Mouse (Mus musculus): ENCODE results near the gene Xxylt1. TPM values are rescaled to one million over a fixed set of nuclear protein-coding genes. Genes with fewer than 3 reads are reported as not detected.

Xxylt1 gene
- polyA plus RNA-seq, 1 experiment from 2014 or later, result 1.6 TPM

DNA sequence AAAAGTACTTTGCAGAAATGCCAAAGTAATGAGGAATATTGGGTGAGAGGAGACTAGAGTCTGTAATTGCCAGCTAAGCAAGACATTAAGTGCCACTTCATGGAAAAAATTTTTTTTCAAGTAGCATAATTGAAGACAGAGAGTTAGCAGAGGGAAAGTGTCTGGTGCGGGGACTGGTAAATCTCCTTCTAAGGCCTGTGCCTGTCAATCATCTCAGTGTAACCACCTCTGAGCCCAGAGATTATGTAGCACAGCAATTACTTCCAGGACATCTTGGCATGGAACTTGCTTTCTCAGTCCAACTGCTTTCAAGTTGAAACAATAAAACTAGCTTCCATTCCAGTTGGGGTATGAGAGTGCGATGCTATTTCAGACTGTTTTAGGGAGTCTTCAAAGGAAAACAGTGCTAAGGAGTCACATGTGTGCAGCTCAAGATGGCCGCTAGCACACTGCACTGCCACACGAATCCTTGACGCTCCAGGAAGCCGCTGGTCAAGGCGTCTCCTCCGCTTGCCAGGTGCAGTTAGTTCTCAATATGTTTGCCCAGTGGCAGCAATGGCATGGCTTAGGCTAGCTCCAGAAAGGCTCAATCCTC is 45.5 kb downstream of the Xxylt1 start:
- ATAC-seq (no peak), DNase-seq (no peak)
- Histone ChIP-seq H3K4me3 (ENCODE audit: low read depth, low read length) (no peak overlapping the region), H3K27ac (ENCODE audit: low read depth) (no peak overlapping the region), H3K4me1 (ENCODE audit: insufficient read depth) (peaks cover 8% of the 10 kb centered on the region; the same call in 1 of the 2 replicates), H3K27me3 (ENCODE audit: insufficient read depth, low read length) (no peaks in the 10 kb centered on the region), H3K9ac (replicated peaks) (no peak overlapping the region), H3K36me3 (replicated peaks; ENCODE audit: insufficient read depth, low read length) (no peaks in the 10 kb centered on the region), H3K9me3 (ENCODE audit: low read length) (peaks cover 4% of the 10 kb centered on the region; the same call in 1 of the 2 replicates), H3K4me2 (ENCODE audit: low read depth, low read length) (no peak overlapping the region)
- WGBS (ENCODE audit: insufficient replicate concordance), result 83% methylated on average over 8 of the region's 8 CpGs
- TF ChIP-seq CTCF (IDR thresholded peaks at IDR 0.05; ENCODE audit: low read depth) (no peak), EP300 (IDR thresholded peaks at IDR 0.05; ENCODE audit: low read depth) (no peak)

DNA sequence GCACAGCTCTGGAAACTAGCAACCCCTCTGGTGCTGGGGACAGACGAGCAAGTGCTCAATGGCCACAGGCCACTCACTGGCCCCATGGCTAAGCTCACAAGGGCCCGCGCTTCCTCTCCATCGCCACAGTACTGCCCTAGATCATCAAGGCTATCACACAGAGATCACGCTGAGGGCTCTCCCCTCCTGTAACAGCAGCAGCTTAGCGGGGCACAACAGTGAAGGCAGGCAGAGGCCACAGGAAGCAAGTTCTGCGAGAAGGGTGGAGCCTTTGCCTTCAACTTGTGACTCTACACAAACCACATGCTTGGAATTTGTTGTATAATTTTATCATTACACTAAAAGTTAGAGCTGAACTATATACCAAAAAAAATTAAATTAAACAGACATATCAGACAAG is 46.0 kb downstream of the Xxylt1 start:
- Histone ChIP-seq H3K36me3 (replicated peaks; ENCODE audit: insufficient read depth, low read length) (no peaks in the 10 kb centered on the region), H3K27me3 (ENCODE audit: insufficient read depth, low read length) (no peaks in the 10 kb centered on the region), H3K4me3 (ENCODE audit: low read depth, low read length) (no peak overlapping the region), H3K4me2 (ENCODE audit: low read depth, low read length) (no peak overlapping the region), H3K9ac (replicated peaks) (no peak overlapping the region), H3K4me1 (ENCODE audit: insufficient read depth) (peaks cover 8% of the 10 kb centered on the region; the same call in 1 of the 2 replicates), H3K9me3 (ENCODE audit: low read length) (peaks cover 4% of the 10 kb centered on the region; the same call in 1 of the 2 replicates), H3K27ac (ENCODE audit: low read depth) (peak overlapping the region; percentile 29; the same call in 1 of the 2 replicates)
- 28% methylated on average over 7 of the region's 7 CpGs for WGBS (ENCODE audit: insufficient replicate concordance)
- ATAC-seq (no peak), DNase-seq (no peak)
- TF ChIP-seq EP300 (IDR thresholded peaks at IDR 0.05; ENCODE audit: low read depth), result no peak
- no peak for TF ChIP-seq CTCF (IDR thresholded peaks at IDR 0.05; ENCODE audit: low read depth)

DNA sequence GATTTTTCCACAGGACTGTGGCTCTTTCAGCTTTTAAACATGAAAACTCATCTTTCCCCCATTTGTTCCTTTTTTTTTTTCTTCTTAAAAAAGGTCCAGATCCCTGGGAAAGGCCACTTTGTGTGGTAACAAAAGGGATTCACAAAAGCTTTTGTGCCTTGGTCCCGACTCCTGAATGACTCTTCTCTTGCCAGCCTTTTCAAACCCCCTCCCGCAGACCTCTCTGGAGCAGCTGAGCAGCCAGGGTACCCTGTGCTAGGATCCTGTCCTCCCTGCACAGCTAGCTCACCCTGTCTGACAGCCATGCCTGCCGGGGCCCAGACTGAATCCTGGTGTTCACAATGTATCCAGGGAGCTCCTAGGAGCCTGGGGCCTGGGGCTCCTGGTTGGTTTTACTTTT is 47.2 kb downstream of the Xxylt1 start:
- TF ChIP-seq EP300 (IDR thresholded peaks at IDR 0.05; ENCODE audit: low read depth) (no peak), CTCF (IDR thresholded peaks at IDR 0.05; ENCODE audit: low read depth) (no peak)
- WGBS (ENCODE audit: insufficient replicate concordance), result 86% methylated on average over 3 of the region's 3 CpGs
- ATAC-seq, result no peak

DNA sequence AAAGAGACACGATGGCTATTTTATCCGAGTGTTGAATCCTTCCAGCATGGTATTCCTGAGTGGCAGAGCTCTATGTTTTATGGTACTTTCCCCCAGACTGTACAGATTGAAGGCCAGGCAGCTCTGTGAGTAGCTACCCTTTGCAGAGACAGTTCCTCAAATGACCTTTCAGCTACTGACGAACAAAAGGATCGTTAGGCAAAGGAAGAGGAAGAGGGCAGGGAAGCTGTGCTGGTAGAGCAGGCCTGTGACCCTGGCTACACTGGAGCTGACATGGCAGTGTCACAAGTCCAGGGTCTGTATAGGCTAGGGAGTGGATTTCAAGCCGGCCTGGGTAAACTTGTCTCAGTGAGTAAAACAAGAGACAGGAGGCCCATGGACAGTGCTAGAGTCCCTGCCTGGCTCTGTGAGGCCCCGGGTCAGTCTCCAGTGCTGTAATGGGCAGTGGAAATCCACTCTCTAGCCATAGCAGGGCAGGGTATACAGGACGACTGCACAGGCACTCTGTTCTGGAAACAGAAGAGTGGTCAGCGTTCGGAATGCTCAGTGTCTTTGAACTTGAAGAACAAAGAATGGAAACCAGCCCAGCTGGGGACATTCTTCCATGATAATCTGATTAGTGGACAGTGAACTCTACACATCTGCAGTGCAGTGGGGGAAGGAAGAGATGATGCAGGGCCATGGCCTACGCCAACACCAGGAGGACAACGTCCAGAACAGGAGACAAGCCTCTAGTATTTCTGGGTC is 51.3 kb downstream of the Xxylt1 start:
- H3K4me3 ChIP-seq (ENCODE audit: low read depth, low read length), result no peak overlapping the region
- no peak overlapping the region for H3K27ac ChIP-seq (ENCODE audit: low read depth)
- no peaks in the 10 kb centered on the region for H3K9me3 ChIP-seq (ENCODE audit: low read length)
- ATAC-seq (peak; percentile 35; the same call in 1 of the 2 replicates), DNase-seq (no peak)
- peaks cover 13% of the 10 kb centered on the region for H3K4me1 ChIP-seq (ENCODE audit: insufficient read depth)
- H3K27me3 ChIP-seq (ENCODE audit: insufficient read depth, low read length), result no peaks in the 10 kb centered on the region
- H3K36me3 ChIP-seq (replicated peaks; ENCODE audit: insufficient read depth, low read length), result no peaks in the 10 kb centered on the region
- H3K4me2 ChIP-seq (ENCODE audit: low read depth, low read length), result no peak overlapping the region
- no peak overlapping the region for H3K9ac ChIP-seq (replicated peaks)
- no peak for TF ChIP-seq CTCF (IDR thresholded peaks at IDR 0.05; ENCODE audit: low read depth)
- no peak for TF ChIP-seq EP300 (IDR thresholded peaks at IDR 0.05; ENCODE audit: low read depth)
- 57% methylated on average over 11 of the region's 11 CpGs for WGBS (ENCODE audit: insufficient replicate concordance)

More for the DNA sequence above, 47.2 kb downstream of the Xxylt1 start:
- H3K4me1 ChIP-seq (ENCODE audit: insufficient read depth), result peaks cover 13% of the 10 kb centered on the region; the same call in 1 of the 2 replicates
- no peak for DNase-seq
- no peaks in the 10 kb centered on the region for H3K36me3 ChIP-seq (replicated peaks; ENCODE audit: insufficient read depth, low read length)
- H3K9ac ChIP-seq (replicated peaks), result no peak overlapping the region
- no peak overlapping the region for H3K4me2 ChIP-seq (ENCODE audit: low read depth, low read length)
- no peak overlapping the region for H3K4me3 ChIP-seq (ENCODE audit: low read depth, low read length)
- no peak overlapping the region for H3K27ac ChIP-seq (ENCODE audit: low read depth)
- no peaks in the 10 kb centered on the region for H3K27me3 ChIP-seq (ENCODE audit: insufficient read depth, low read length)
- peaks cover 4% of the 10 kb centered on the region; the same call in 1 of the 2 replicates for H3K9me3 ChIP-seq (ENCODE audit: low read length)

DNA sequence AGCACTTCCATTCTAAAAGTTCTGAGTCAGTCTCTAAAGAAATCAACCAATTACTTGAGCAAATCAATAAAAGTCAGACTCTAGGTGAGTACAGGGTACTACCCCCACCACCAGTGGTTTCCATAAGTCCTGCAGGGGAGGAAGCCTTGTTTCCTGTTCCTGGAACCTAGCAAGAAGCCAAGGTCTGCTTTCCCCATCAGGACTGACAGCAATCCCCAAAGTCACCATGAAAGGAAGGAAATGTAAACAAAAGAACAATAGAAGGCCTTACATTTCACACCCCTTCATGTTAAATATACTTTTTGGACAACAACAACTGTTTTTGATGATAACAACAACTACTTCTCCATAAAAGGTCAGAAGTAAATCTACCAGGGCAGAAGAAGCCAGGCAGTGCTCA is 53.6 kb downstream of the Xxylt1 start:
- Histone ChIP-seq H3K27me3 (ENCODE audit: insufficient read depth, low read length) (no peaks in the 10 kb centered on the region), H3K36me3 (replicated peaks; ENCODE audit: insufficient read depth, low read length) (no peaks in the 10 kb centered on the region), H3K9ac (replicated peaks) (no peak overlapping the region), H3K4me2 (ENCODE audit: low read depth, low read length) (no peak overlapping the region), H3K27ac (ENCODE audit: low read depth) (no peak overlapping the region), H3K9me3 (ENCODE audit: low read length) (no peaks in the 10 kb centered on the region), H3K4me3 (ENCODE audit: low read depth, low read length) (no peak overlapping the region), H3K4me1 (ENCODE audit: insufficient read depth) (peaks cover 11% of the 10 kb centered on the region)
- ATAC-seq, result no peak
- no peak for DNase-seq
- no peak for TF ChIP-seq EP300 (IDR thresholded peaks at IDR 0.05; ENCODE audit: low read depth)
- no peak for TF ChIP-seq CTCF (IDR thresholded peaks at IDR 0.05; ENCODE audit: low read depth)

DNA sequence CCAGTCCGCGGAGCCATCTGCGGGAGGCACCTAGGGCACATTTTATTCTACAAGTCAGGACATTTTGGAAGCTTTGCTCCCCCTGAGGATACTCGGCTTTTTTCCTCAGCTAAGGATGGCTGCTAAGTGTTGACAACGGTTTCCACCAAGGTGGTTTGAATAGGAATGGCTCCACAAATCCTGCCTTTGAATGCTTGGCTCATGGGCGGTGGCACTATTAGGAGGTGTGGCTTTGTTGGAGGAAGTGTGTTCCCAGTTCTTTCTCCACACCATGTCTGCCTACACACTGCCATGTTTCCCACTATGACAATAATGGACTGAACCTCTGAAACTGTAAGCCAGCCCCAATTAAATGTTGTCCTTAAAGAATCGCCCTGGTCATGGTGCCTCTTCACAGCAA is 55.7 kb downstream of the Xxylt1 start:
- H3K4me3 ChIP-seq (ENCODE audit: low read depth, low read length), result no peak overlapping the region
- no peak overlapping the region for H3K9ac ChIP-seq (replicated peaks)
- no peak overlapping the region for H3K27ac ChIP-seq (ENCODE audit: low read depth)
- H3K27me3 ChIP-seq (ENCODE audit: insufficient read depth, low read length), result no peaks in the 10 kb centered on the region
- WGBS (ENCODE audit: insufficient replicate concordance), result 82% methylated on average over 7 of the region's 7 CpGs
- DNase-seq, result no peak
- H3K36me3 ChIP-seq (replicated peaks; ENCODE audit: insufficient read depth, low read length), result no peaks in the 10 kb centered on the region
- no peak for ATAC-seq
- TF ChIP-seq CTCF (IDR thresholded peaks at IDR 0.05; ENCODE audit: low read depth) (no peak), EP300 (IDR thresholded peaks at IDR 0.05; ENCODE audit: low read depth) (no peak)
- no peak overlapping the region for H3K4me2 ChIP-seq (ENCODE audit: low read depth, low read length)
- peaks cover 24% of the 10 kb centered on the region for H3K4me1 ChIP-seq (ENCODE audit: insufficient read depth)
- no peaks in the 10 kb centered on the region for H3K9me3 ChIP-seq (ENCODE audit: low read length)

All from liver, postnatal 0 days (tissue).